Mouse (Mus musculus) hindbrain, embryonic 14.5 days (tissue): Measurements from ENCODE around the gene 4933402J07Rik. TPM values are rescaled to one million over a fixed set of nuclear protein-coding genes. Genes with fewer than 3 reads are reported as not detected.

Source experiments
- ATAC-seq: fragments of 200-750 bp; cut with Nextera tagmentation; 2 replicates; pipeline ENCODE4 v1.8.0; 2017; ENCODE audit warnings: moderate number of reproducible peaks, mild to moderate bottlenecking, moderate TSS enrichment, moderate library complexity; ENCODE audit not compliant: low FRiP score
- DNase-seq: peaks from one replicate; pipeline ENCODE4 v3.0.0-alpha.2; 2015; ENCODE audit warnings: low spot score
- H3K27ac ChIP-seq: fragments of 300-500 bp; sonication (generic); 2 replicates; pipeline ENCODE4 v1.5.1; 2014; ENCODE audit warnings: mild to moderate bottlenecking, moderate library complexity
- H3K27me3 ChIP-seq: fragments of 300-500 bp; sonication (generic); 2 replicates; pipeline ENCODE4 v1.6.1; 2014; ENCODE audit warnings: mild to moderate bottlenecking, low read length, mixed read lengths; ENCODE audit not compliant: control insufficient read depth, insufficient read depth
- H3K36me3 ChIP-seq: fragments of 300-500 bp; sonication (generic); replicated peaks from 2 replicates; pipeline ENCODE4 v1.6.1; 2014; ENCODE audit not compliant: control insufficient read depth, insufficient read depth
- H3K4me1 ChIP-seq: fragments of 300-500 bp; sonication (generic); replicated peaks from 2 replicates; pipeline ENCODE4 v1.6.1; 2014; ENCODE audit warnings: antibody characterized with exemption, low read length, mixed read lengths; ENCODE audit not compliant: control insufficient read depth, insufficient read depth
- H3K4me2 ChIP-seq: fragments of 300-500 bp; sonication (generic); replicated peaks from 2 replicates; pipeline ENCODE4 v1.6.1; 2014; ENCODE audit warnings: mild to moderate bottlenecking, moderate library complexity
- H3K4me3 ChIP-seq: fragments of 300-500 bp; sonication (generic); replicated peaks from 2 replicates; pipeline ENCODE4 v1.5.1; 2014; ENCODE audit warnings: mild to moderate bottlenecking, low read length
- H3K9ac ChIP-seq: fragments of 300-500 bp; sonication (generic); 2 replicates; pipeline ENCODE4 v1.6.1; 2014
- H3K9me3 ChIP-seq: fragments of 300-500 bp; sonication (generic); 2 replicates; pipeline ENCODE4 v1.6.1; 2016; ENCODE audit warnings: low read length; ENCODE audit not compliant: control insufficient read depth
- WGBS: fragments of 180-500 bp; shearing (Covaris S2); extraction: QIAGEN DNeasy Blood & Tissue Kit; methylation state at CpG from one replicate; pipeline ENCODE4 v1.1.7; 2014; 5-methylcytosine and 5-hydroxymethylcytosine counted together
- polyA plus RNA-seq: library from polyadenylated mRNA; unstranded; fragments of >200 nt; fragmentation: Nextera tagmentation; extraction: Ambion mirVana; gene quantifications from 2 replicates; pipeline ENCODE4 v1.2.1, GENCODE M21; 2014

The 4933402J07Rik gene
- polyA plus RNA-seq, 1 experiment from 2014 or later, result not detected

- H3K9ac ChIP-seq, result no peak overlapping the region
- no peak overlapping the region for H3K27ac ChIP-seq
- DNase-seq (no peak), ATAC-seq (no peak)
- H3K4me1 ChIP-seq, result no peaks in the 10 kb centered on the region
- H3K4me3 ChIP-seq, result no peak overlapping the region
- H3K9me3 ChIP-seq, result no peaks in the 10 kb centered on the region
- H3K27me3 ChIP-seq, result no peaks in the 10 kb centered on the region
- WGBS, result 77% methylated on average over 1 of the region's 1 CpGs
- H3K36me3 ChIP-seq, result no peaks in the 10 kb centered on the region
- H3K4me2 ChIP-seq, result no peak overlapping the region
These were observed 10.9 kb upstream of the 4933402J07Rik start for GRCm38 (mm10) chr8:87552801-87553200.

GRCm38 (mm10) chr8:87560801-87561200 lies 2.9 kb upstream of the 4933402J07Rik start:
- Histone ChIP-seq H3K27me3 (no peaks in the 10 kb centered on the region), H3K9ac (no peak overlapping the region), H3K4me3 (no peak overlapping the region), H3K9me3 (no peaks in the 10 kb centered on the region), H3K4me2 (no peak overlapping the region), H3K27ac (no peak overlapping the region), H3K36me3 (no peaks in the 10 kb centered on the region), H3K4me1 (no peaks in the 10 kb centered on the region)
- WGBS, result 61% methylated on average over 2 of the region's 2 CpGs
- ATAC-seq (no peak), DNase-seq (no peak)

- Histone ChIP-seq H3K27me3 (no peaks in the 10 kb centered on the region), H3K9ac (no peak overlapping the region), H3K4me3 (no peak overlapping the region), H3K4me2 (no peak overlapping the region), H3K36me3 (no peaks in the 10 kb centered on the region), H3K4me1 (peaks cover 10% of the 10 kb centered on the region; the same call in 1 of the 2 replicates), H3K9me3 (no peaks in the 10 kb centered on the region), H3K27ac (no peak overlapping the region)
- DNase-seq, result no peak
- no peak for ATAC-seq
- WGBS, result 81% methylated on average over 5 of the region's 5 CpGs
These were observed 5.5 kb downstream of the 4933402J07Rik start for GRCm38 (mm10) chr8:87569203-87569602.

- Histone ChIP-seq H3K27ac (no peak overlapping the region), H3K9me3 (no peaks in the 10 kb centered on the region), H3K36me3 (no peaks in the 10 kb centered on the region), H3K27me3 (no peaks in the 10 kb centered on the region), H3K9ac (peak overlapping the region; percentile 34; the same call in 1 of the 2 replicates), H3K4me1 (peaks cover 10% of the 10 kb centered on the region; the same call in 1 of the 2 replicates), H3K4me2 (peak overlapping the region; percentile 47), H3K4me3 (0 out of 2 replicates have a peak overlapping the region, but pooled peaks have one; percentile 7)
- ATAC-seq, result no peak
- no peak for DNase-seq
- 28% methylated on average over 13 of the region's 13 CpGs for WGBS
These were observed 6.3 kb downstream of the 4933402J07Rik start for GRCm38 (mm10) chr8:87569706-87570563.

GRCm38 (mm10) chr8:87570564-87570855 lies 6.9 kb downstream of the 4933402J07Rik start:
- Histone ChIP-seq H3K9me3 (no peaks in the 10 kb centered on the region), H3K4me1 (peaks cover 10% of the 10 kb centered on the region; the same call in 1 of the 2 replicates), H3K27ac (no peak overlapping the region), H3K27me3 (no peaks in the 10 kb centered on the region), H3K4me3 (0 out of 2 replicates have a peak overlapping the region, but pooled peaks have one; percentile 7), H3K9ac (peak overlapping the region; percentile 34; the same call in 1 of the 2 replicates), H3K36me3 (no peaks in the 10 kb centered on the region), H3K4me2 (peak overlapping the region; percentile 47)
- 1% methylated on average over 8 of the region's 8 CpGs for WGBS
- ATAC-seq (no peak), DNase-seq (no peak)

GRCm38 (mm10) chr8:87570880-87571279 lies 7.2 kb downstream of the 4933402J07Rik start:
- WGBS, result 12% methylated on average over 7 of the region's 7 CpGs
- Histone ChIP-seq H3K9me3 (no peaks in the 10 kb centered on the region), H3K4me2 (peak overlapping the region; percentile 47), H3K4me1 (peaks cover 10% of the 10 kb centered on the region; the same call in 1 of the 2 replicates), H3K36me3 (no peaks in the 10 kb centered on the region), H3K27ac (no peak overlapping the region), H3K9ac (0 out of 2 replicates have a peak overlapping the region, but pooled peaks have one; percentile 34), H3K4me3 (0 out of 2 replicates have a peak overlapping the region, but pooled peaks have one; percentile 7), H3K27me3 (no peaks in the 10 kb centered on the region)
- DNase-seq (peak; percentile 33), ATAC-seq (no peak)

GRCm38 (mm10) chr8:87594272-87594671 lies 30.6 kb downstream of the 4933402J07Rik start:
- H3K36me3 ChIP-seq, result no peaks in the 10 kb centered on the region
- no peaks in the 10 kb centered on the region for H3K27me3 ChIP-seq
- WGBS, result 0% methylated on average over 2 of the region's 2 CpGs
- H3K4me1 ChIP-seq, result no peaks in the 10 kb centered on the region
- H3K4me2 ChIP-seq, result no peak overlapping the region
- no peak overlapping the region for H3K9ac ChIP-seq
- DNase-seq (peak; percentile 82), ATAC-seq (0 out of 2 replicates have a peak, but pooled peaks have one; percentile 57)
- H3K4me3 ChIP-seq, result no peak overlapping the region
- no peaks in the 10 kb centered on the region for H3K9me3 ChIP-seq
- no peak overlapping the region for H3K27ac ChIP-seq

GRCm38 (mm10) chr8:87602731-87603130 lies 39.1 kb downstream of the 4933402J07Rik start:
- H3K27ac ChIP-seq, result no peak overlapping the region
- H3K4me3 ChIP-seq, result no peak overlapping the region
- no peak overlapping the region for H3K4me2 ChIP-seq
- H3K4me1 ChIP-seq, result no peaks in the 10 kb centered on the region
- H3K36me3 ChIP-seq, result no peaks in the 10 kb centered on the region
- 82% methylated on average over 2 of the region's 2 CpGs for WGBS
- H3K9ac ChIP-seq, result no peak overlapping the region
- DNase-seq (no peak), ATAC-seq (no peak)
- no peaks in the 10 kb centered on the region for H3K9me3 ChIP-seq
- no peaks in the 10 kb centered on the region for H3K27me3 ChIP-seq

GRCm38 (mm10) chr8:87609110-87609509 lies 45.5 kb downstream of the 4933402J07Rik start:
- no peak overlapping the region for H3K4me3 ChIP-seq
- H3K4me1 ChIP-seq, result no peaks in the 10 kb centered on the region
- no peaks in the 10 kb centered on the region for H3K9me3 ChIP-seq
- DNase-seq (no peak), ATAC-seq (no peak)
- H3K27me3 ChIP-seq, result no peaks in the 10 kb centered on the region
- H3K4me2 ChIP-seq, result no peak overlapping the region
- no peak overlapping the region for H3K27ac ChIP-seq
- WGBS, result 94% methylated on average over 7 of the region's 7 CpGs
- no peak overlapping the region for H3K9ac ChIP-seq
- no peaks in the 10 kb centered on the region for H3K36me3 ChIP-seq
